Comparison of ENCODE assay signal across 9 mouse cellular contexts in the genomic region with DNA sequence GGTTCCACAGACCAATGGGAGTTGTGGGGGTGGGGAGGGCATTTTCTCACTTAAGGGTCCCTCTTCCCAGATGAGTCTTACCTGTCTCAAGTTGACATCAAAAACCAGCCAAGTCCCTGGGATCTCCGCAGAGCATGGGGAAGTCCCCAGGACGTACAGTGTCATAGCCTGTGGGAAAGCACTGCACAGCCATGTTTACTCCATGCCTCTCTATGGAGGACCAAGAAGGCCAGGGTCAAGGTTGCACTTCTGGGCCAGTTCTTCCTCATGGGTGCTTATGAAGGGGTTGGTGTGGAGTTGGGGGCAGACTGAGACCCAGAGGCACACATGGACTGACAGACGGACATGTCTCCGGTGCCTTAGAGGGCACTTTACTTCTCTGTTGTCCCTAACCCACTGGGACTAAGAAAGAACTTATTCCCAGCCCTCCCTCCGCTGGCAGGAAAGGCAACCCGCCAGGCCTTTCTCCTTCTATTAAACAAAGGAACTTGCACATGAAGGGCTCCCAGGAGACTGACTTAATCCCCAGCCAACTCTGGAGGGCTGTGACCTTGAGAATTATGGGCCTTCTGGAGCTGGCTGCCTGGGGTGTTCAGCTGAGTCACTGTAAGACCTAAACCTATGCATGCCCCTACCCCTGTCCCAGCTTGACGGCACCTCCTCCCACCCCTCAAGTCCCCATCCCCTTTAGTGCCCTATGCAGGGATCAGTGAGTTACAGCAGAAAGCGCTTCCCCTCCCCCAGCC.
DNase-seq lines count a peak whose midpoint lies in the region; ATAC-seq lines count a peak whose summit lies in the region.
"Had no signal": no experiment of that assay in that cellular context is flagged by ENCODE, and none has a peak within 500 bp of the region (broad histone marks: within the 10 kb centered on the region; RNA-seq: fewer than 3 reads in every experiment).

No protein-coding gene starts in this region.

- H3K27me3 ChIP-seq in intestine, embryonic 14.5 days (replicated peaks; ENCODE audit: control insufficient read depth, insufficient read depth, low read length): no peaks in the 10 kb centered on the region
- peaks cover 3% of the 10 kb centered on the region; the same call in 1 of the 2 replicates for H3K27me3 ChIP-seq in liver, embryonic 12.5 days (replicated peaks)
- H3K27me3 ChIP-seq: embryonic facial prominence, embryonic 15.5 days had no signal

- H3K4me1 ChIP-seq in brown adipose tissue, adult 24 weeks (ENCODE audit: control insufficient read depth, insufficient read depth, insufficient read length, low read length): peaks cover 40% of the 10 kb centered on the region
- H3K4me1 ChIP-seq in intestine, embryonic 14.5 days (replicated peaks; ENCODE audit: control insufficient read depth, insufficient read depth, low read length): peaks cover 8% of the 10 kb centered on the region
- H3K4me1 ChIP-seq in liver, embryonic 12.5 days: no peaks in the 10 kb centered on the region

- H3K9ac ChIP-seq in intestine, embryonic 14.5 days (ENCODE audit: low read length): no peak overlapping the region
- H3K9ac ChIP-seq in liver, embryonic 12.5 days: no peak overlapping the region
- H3K9ac ChIP-seq: embryonic facial prominence, embryonic 15.5 days had no signal

- WGBS in intestine, embryonic 14.5 days: 44% methylated on average over 8 of the region's 8 CpGs
- 53% methylated on average over 8 of the region's 8 CpGs for WGBS in liver, embryonic 12.5 days (ENCODE audit: insufficient replicate concordance)

- peak overlapping the region; percentile 48 for H3K27ac ChIP-seq in brown adipose tissue, adult 24 weeks (replicated peaks; ENCODE audit: low read depth, low read length)
- peak overlapping the region; percentile 73 for H3K27ac ChIP-seq in intestine, embryonic 14.5 days (ENCODE audit: low read depth)
- no peak overlapping the region for H3K27ac ChIP-seq in liver, embryonic 12.5 days

- H3K4me3 ChIP-seq in brown adipose tissue, adult 24 weeks (ENCODE audit: insufficient read depth, low read depth, low read length): no peak overlapping the region
- H3K4me3 ChIP-seq in intestine, embryonic 14.5 days (ENCODE audit: low read depth, low read length): no peak overlapping the region
- no peak overlapping the region for H3K4me3 ChIP-seq in liver, embryonic 12.5 days
- H3K4me3 ChIP-seq: embryonic facial prominence, embryonic 15.5 days had no signal

- DNase-seq in embryo, embryonic 10.5 days (ENCODE audit: low spot score): peak; percentile 37
- DNase-seq in embryo, embryonic 9.5 days (ENCODE audit: extremely low spot score): no peak
- DNase-seq in intestine, embryonic 14.5 days (ENCODE audit: low spot score): no peak
- DNase-seq in lung, postnatal 14 days: peak; percentile 73
- no peak for DNase-seq in right cerebral cortex, postnatal 14 days

- no peak for ATAC-seq in intestine, embryonic 14.5 days (replicated peaks; ENCODE audit: low FRiP score, low TSS enrichment, low read depth)
- ATAC-seq in inflammation-experienced regulatory T-cells, adult 6 months: no peak
- no peak for ATAC-seq in liver, embryonic 12.5 days

- no peaks in the 10 kb centered on the region for H3K9me3 ChIP-seq in intestine, embryonic 14.5 days (ENCODE audit: control insufficient read depth, low read length)
- no peaks in the 10 kb centered on the region for H3K9me3 ChIP-seq in liver, embryonic 12.5 days (replicated peaks)
- H3K9me3 ChIP-seq: embryonic facial prominence, embryonic 15.5 days had no signal

- H3K4me2 ChIP-seq in intestine, embryonic 14.5 days (ENCODE audit: low read length): no peak overlapping the region
- H3K4me2 ChIP-seq in liver, embryonic 12.5 days: no peak overlapping the region
- H3K4me2 ChIP-seq: embryonic facial prominence, embryonic 15.5 days had no signal

- no peaks in the 10 kb centered on the region for H3K36me3 ChIP-seq in intestine, embryonic 14.5 days (ENCODE audit: control insufficient read depth, insufficient read depth, low read length)
- H3K36me3 ChIP-seq in liver, embryonic 12.5 days: no peaks in the 10 kb centered on the region
- H3K36me3 ChIP-seq: embryonic facial prominence, embryonic 15.5 days had no signal

Comparison
In these comparisons a context has a peak if more than half of its experiments do, and no peak if none do; other contexts are left out.
1. DNase-seq: peak in embryo, embryonic 10.5 days (single experiment) and lung, postnatal 14 days (single experiment); none in embryo, embryonic 9.5 days (single experiment), intestine, embryonic 14.5 days (single experiment) and right cerebral cortex, postnatal 14 days (single experiment).